Mouse (Mus musculus): ENCODE data around the gene Rbm5. TPM values are rescaled to one million over a fixed set of nuclear protein-coding genes. Genes with fewer than 3 reads are reported as not detected.

Gene Rbm5
- polyA plus RNA-seq (2012; rRNA removed) = 176 and 197 TPM in 2 replicates

GRCm38 (mm10) chr9:107770374-107771290 is at the start of gene Rbm5:
Gene Rbm5, minus strand, starts transcription at chr9:107770996.
- WGBS = under 1% methylated on average over 59 of the region's 60 CpGs

DNA sequence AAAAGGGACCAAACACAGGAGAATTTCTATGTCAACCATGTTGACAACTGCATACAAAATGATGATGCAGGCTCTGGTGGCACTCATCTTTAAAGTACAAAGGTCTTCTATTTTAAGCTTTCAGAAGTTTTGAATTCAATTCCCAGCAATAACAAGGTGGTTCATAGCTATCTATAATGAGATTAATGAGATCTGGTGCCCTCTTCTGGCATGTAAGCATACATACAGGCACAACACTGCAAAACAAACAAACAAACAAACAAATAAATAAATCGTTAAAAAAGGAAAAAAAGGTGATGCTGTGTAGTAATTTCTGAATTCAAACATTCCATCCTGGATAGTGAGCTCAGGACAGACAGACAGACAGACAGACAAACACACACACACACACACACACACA is 41.3 kb upstream of the Rbm5 start:
- H3K36me3 ChIP-seq (ENCODE audit: control insufficient read depth, insufficient read depth, low read length) = peaks cover 28% of the 10 kb centered on the region
- no peaks in the 10 kb centered on the region for H3K4me1 ChIP-seq (replicated peaks; ENCODE audit: control insufficient read depth, insufficient read depth, low read length)
- 88% methylated on average over 1 of the region's 1 CpGs for WGBS
- no peak overlapping the region for H3K27ac ChIP-seq (ENCODE audit: control insufficient read depth, insufficient read depth, low read length)
- no peak for DNase-seq
- no peaks in the 10 kb centered on the region for H3K27me3 ChIP-seq (ENCODE audit: control insufficient read depth, insufficient read depth, low read length)
- no peak for TF ChIP-seq CTCF (IDR thresholded peaks at IDR 0.05; ENCODE audit: borderline replicate concordance, control insufficient read depth, extremely low read depth, insufficient read depth, low read length, poor library complexity)
- no peak for TF ChIP-seq POLR2A (IDR thresholded peaks at IDR 0.05; ENCODE audit: control insufficient read depth, extremely low read depth, insufficient read depth, low read length, poor library complexity)
- H3K4me3 ChIP-seq (ENCODE audit: control insufficient read depth, insufficient read depth, low read length) = no peak overlapping the region

More at GRCm38 (mm10) chr9:107770374-107771290, at the start of gene Rbm5:
- Histone ChIP-seq H3K4me1 (replicated peaks; ENCODE audit: control insufficient read depth, insufficient read depth, low read length) (peaks cover 3% of the 10 kb centered on the region; the same call in 1 of the 2 replicates), H3K36me3 (ENCODE audit: control insufficient read depth, insufficient read depth, low read length) (peaks cover 49% of the 10 kb centered on the region), H3K4me3 (ENCODE audit: control insufficient read depth, insufficient read depth, low read length) (peak within 1 kb of the TSS; percentile 94), H3K27me3 (ENCODE audit: control insufficient read depth, insufficient read depth, low read length) (no peaks in the 10 kb centered on the region), H3K27ac (ENCODE audit: control insufficient read depth, insufficient read depth, low read length) (peak within 1 kb of the TSS; percentile 61)
- peak; percentile 94 for DNase-seq
- 0 out of 2 replicates have a peak, but pooled peaks have one; percentile 40 for TF ChIP-seq CTCF (IDR thresholded peaks at IDR 0.05; ENCODE audit: borderline replicate concordance, control insufficient read depth, extremely low read depth, insufficient read depth, low read length, poor library complexity)
- TF ChIP-seq POLR2A (IDR thresholded peaks at IDR 0.05; ENCODE audit: control insufficient read depth, extremely low read depth, insufficient read depth, low read length, poor library complexity) = peak; percentile 92

- no peak overlapping the region for H3K27ac ChIP-seq (ENCODE audit: control insufficient read depth, insufficient read depth, low read length)
- H3K4me3 ChIP-seq (ENCODE audit: control insufficient read depth, insufficient read depth, low read length) = no peak overlapping the region
- DNase-seq = no peak
- H3K36me3 ChIP-seq (ENCODE audit: control insufficient read depth, insufficient read depth, low read length) = peaks cover 20% of the 10 kb centered on the region
- H3K4me1 ChIP-seq (replicated peaks; ENCODE audit: control insufficient read depth, insufficient read depth, low read length) = no peaks in the 10 kb centered on the region
- no peaks in the 10 kb centered on the region for H3K27me3 ChIP-seq (ENCODE audit: control insufficient read depth, insufficient read depth, low read length)
- TF ChIP-seq CTCF (IDR thresholded peaks at IDR 0.05; ENCODE audit: borderline replicate concordance, control insufficient read depth, extremely low read depth, insufficient read depth, low read length, poor library complexity) = no peak
- TF ChIP-seq POLR2A (IDR thresholded peaks at IDR 0.05; ENCODE audit: control insufficient read depth, extremely low read depth, insufficient read depth, low read length, poor library complexity) = no peak
- WGBS = 97% methylated on average over 2 of the region's 2 CpGs
Observed at GRCm38 (mm10) chr9:107810985-107811384, 40.2 kb upstream of the Rbm5 start.

- 94% methylated on average over 6 of the region's 6 CpGs for WGBS
- H3K4me1 ChIP-seq (replicated peaks; ENCODE audit: control insufficient read depth, insufficient read depth, low read length) = no peaks in the 10 kb centered on the region
- no peak overlapping the region for H3K4me3 ChIP-seq (ENCODE audit: control insufficient read depth, insufficient read depth, low read length)
- no peaks in the 10 kb centered on the region for H3K27me3 ChIP-seq (ENCODE audit: control insufficient read depth, insufficient read depth, low read length)
- DNase-seq = no peak
- peaks cover 65% of the 10 kb centered on the region for H3K36me3 ChIP-seq (ENCODE audit: control insufficient read depth, insufficient read depth, low read length)
- H3K27ac ChIP-seq (ENCODE audit: control insufficient read depth, insufficient read depth, low read length) = no peak overlapping the region
- no peak for TF ChIP-seq CTCF (IDR thresholded peaks at IDR 0.05; ENCODE audit: borderline replicate concordance, control insufficient read depth, extremely low read depth, insufficient read depth, low read length, poor library complexity)
- no peak for TF ChIP-seq POLR2A (IDR thresholded peaks at IDR 0.05; ENCODE audit: control insufficient read depth, extremely low read depth, insufficient read depth, low read length, poor library complexity)
Observed at GRCm38 (mm10) chr9:107791714-107792113, 20.9 kb upstream of the Rbm5 start.

- Histone ChIP-seq H3K27ac (ENCODE audit: control insufficient read depth, insufficient read depth, low read length) (no peak overlapping the region), H3K27me3 (ENCODE audit: control insufficient read depth, insufficient read depth, low read length) (no peaks in the 10 kb centered on the region), H3K4me1 (replicated peaks; ENCODE audit: control insufficient read depth, insufficient read depth, low read length) (no peaks in the 10 kb centered on the region), H3K36me3 (ENCODE audit: control insufficient read depth, insufficient read depth, low read length) (peaks cover 84% of the 10 kb centered on the region), H3K4me3 (ENCODE audit: control insufficient read depth, insufficient read depth, low read length) (no peak overlapping the region)
- TF ChIP-seq POLR2A (IDR thresholded peaks at IDR 0.05; ENCODE audit: control insufficient read depth, extremely low read depth, insufficient read depth, low read length, poor library complexity) (no peak), CTCF (IDR thresholded peaks at IDR 0.05; ENCODE audit: borderline replicate concordance, control insufficient read depth, extremely low read depth, insufficient read depth, low read length, poor library complexity) (no peak)
- 95% methylated on average over 11 of the region's 11 CpGs for WGBS
- DNase-seq = no peak
Observed at GRCm38 (mm10) chr9:107782536-107783203, 11.9 kb upstream of the Rbm5 start.

DNA sequence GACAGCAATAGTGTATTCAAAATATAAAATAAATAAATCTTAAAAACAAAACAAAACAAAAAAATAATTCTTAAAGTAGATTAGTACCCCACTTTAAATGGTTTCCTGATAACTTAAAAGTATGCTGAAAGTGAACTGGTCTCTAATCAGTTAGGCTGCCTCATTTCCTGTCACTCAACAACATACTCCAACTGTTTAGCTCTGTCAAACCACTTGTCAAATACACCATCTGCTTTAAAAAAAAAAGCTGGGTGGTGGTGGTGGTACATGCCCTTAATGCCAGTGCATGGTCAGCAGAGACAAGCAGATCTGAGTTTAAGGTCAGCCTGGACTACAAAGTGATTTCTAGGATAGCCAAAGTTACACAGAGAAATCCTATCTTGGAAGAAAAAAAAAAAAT is 6.0 kb upstream of the Rbm5 start:
- Histone ChIP-seq H3K4me1 (replicated peaks; ENCODE audit: control insufficient read depth, insufficient read depth, low read length) (no peaks in the 10 kb centered on the region), H3K36me3 (ENCODE audit: control insufficient read depth, insufficient read depth, low read length) (peaks cover 62% of the 10 kb centered on the region), H3K27me3 (ENCODE audit: control insufficient read depth, insufficient read depth, low read length) (no peaks in the 10 kb centered on the region), H3K4me3 (ENCODE audit: control insufficient read depth, insufficient read depth, low read length) (no peak overlapping the region), H3K27ac (ENCODE audit: control insufficient read depth, insufficient read depth, low read length) (no peak overlapping the region)
- TF ChIP-seq CTCF (IDR thresholded peaks at IDR 0.05; ENCODE audit: borderline replicate concordance, control insufficient read depth, extremely low read depth, insufficient read depth, low read length, poor library complexity) (no peak), POLR2A (IDR thresholded peaks at IDR 0.05; ENCODE audit: control insufficient read depth, extremely low read depth, insufficient read depth, low read length, poor library complexity) (no peak)
- DNase-seq = no peak
